8 mouse cellular contexts compared by ENCODE assay signal in genomic region chr3:108415831-108416223, GRCm38 (mm10). TPM values are rescaled to one million over a fixed set of nuclear protein-coding genes. Genes with fewer than 3 reads are reported as not detected.
A peak's percentile ranks its signal among the peaks of the same experiment; 100 is the strongest.
DNase-seq lines count a peak whose midpoint lies in the region; ATAC-seq and TF ChIP-seq lines count a peak whose summit lies in the region.

No protein-coding gene starts in this region.

- H3K4me3 ChIP-seq in gastrocnemius, adult 2 months: peak overlapping the region; percentile 88
- H3K4me3 ChIP-seq in hindbrain, embryonic 15.5 days: peak overlapping the region; percentile 92

- peak overlapping the region; percentile 82 for H3K4me2 ChIP-seq in hindbrain, embryonic 15.5 days

- intact Hi-C loops in gastrocnemius, adult 2 months (cut with DNase I): no loop called here

- no peaks in the 10 kb centered on the region for H3K9me3 ChIP-seq in hindbrain, embryonic 15.5 days

- no peak; the same call in 1 of the 2 replicates for TF ChIP-seq CTCF in gastrocnemius, adult 2 months (IDR thresholded peaks at IDR 0.05)

- peaks cover 47% of the 10 kb centered on the region for H3K4me1 ChIP-seq in hindbrain, embryonic 15.5 days (replicated peaks)

- WGBS in hindbrain, embryonic 15.5 days: under 1% methylated on average over 48 of the region's 48 CpGs

- peak; percentile 80 for ATAC-seq in hindbrain, embryonic 15.5 days (ENCODE audit: low FRiP score, low read depth)

- H3K27me3 ChIP-seq in hindbrain, embryonic 15.5 days: no peaks in the 10 kb centered on the region

- peak overlapping the region; percentile 70 for H3K27ac ChIP-seq in gastrocnemius, adult 2 months
- peak overlapping the region; percentile 95 for H3K27ac ChIP-seq in hindbrain, embryonic 15.5 days (replicated peaks)

- peak overlapping the region; percentile 99 for H3K9ac ChIP-seq in hindbrain, embryonic 15.5 days

- peak; percentile 83 for DNase-seq in adrenal gland, adult 2 months
- DNase-seq in cerebellum, postnatal 4 days (ENCODE audit: low spot score in 2 of 2): peak; percentile 72 to 88
- DNase-seq in gastrocnemius, adult 2 months: peak; percentile 85
- peak; percentile 72 for DNase-seq in left cerebral cortex, adult 11 months (ENCODE audit: low spot score)
- peak; percentile 70 for DNase-seq in lung, postnatal 25 days (ENCODE audit: low spot score)
- DNase-seq in right cerebral cortex, adult 18-20 months: peak; percentile 89
- DNase-seq in thymus, postnatal 4 days: peak; percentile 91

- H3K36me3 ChIP-seq in hindbrain, embryonic 15.5 days: peaks cover 20% of the 10 kb centered on the region

RNA-seq across cellular contexts. Expression of gene Celsr2, which starts 0.5 kb away (rescaled TPM):
- 1 to 10 TPM; 6.1 to 8.3 TPM for total RNA-seq in adrenal gland, adult 2 months (2021)
- polyA plus RNA-seq in adrenal gland, adult 2 months (2012; rRNA removed): 9.9 and 17.1 TPM in 2 replicates
- 1 to 10 TPM; 6.4 to 8.8 TPM for total RNA-seq in gastrocnemius, adult 2 months (2021)
- 43.1 and 44.9 TPM in 2 replicates for polyA plus RNA-seq in hindbrain, embryonic 15.5 days (2015; fragmentation: Nextera tagmentation; extraction: Ambion mirVana)

RNA-seq across cellular contexts. Expression of gene Sars, which starts 29.2 kb away (rescaled TPM):
- total RNA-seq in adrenal gland, adult 2 months (2021): 100 to 1,000 TPM; 198 to 212 TPM
- polyA plus RNA-seq in adrenal gland, adult 2 months (2012; rRNA removed): 23.8 and 32.6 TPM in 2 replicates
- total RNA-seq in gastrocnemius, adult 2 months (2021): 100 to 1,000 TPM; 116 to 135 TPM
- 197 and 219 TPM in 2 replicates for polyA plus RNA-seq in hindbrain, embryonic 15.5 days (2015; fragmentation: Nextera tagmentation; extraction: Ambion mirVana)

RNA-seq across cellular contexts. Expression of gene Psrc1, which starts 32.2 kb away (rescaled TPM):
- total RNA-seq in adrenal gland, adult 2 months (2021): 1 to 10 TPM in 1 of 2 experiments, under 1 TPM in 1; 0.66 to 1.3 TPM
- 2.6 and 4.0 TPM in 2 replicates for polyA plus RNA-seq in adrenal gland, adult 2 months (2012; rRNA removed)
- not detected for total RNA-seq in gastrocnemius, adult 2 months (2021)
- 11.5 and 14.5 TPM in 2 replicates for polyA plus RNA-seq in hindbrain, embryonic 15.5 days (2015; fragmentation: Nextera tagmentation; extraction: Ambion mirVana)

RNA-seq across cellular contexts. Expression of gene Mybphl, which starts 51.1 kb away (rescaled TPM):
- not detected for total RNA-seq in adrenal gland, adult 2 months (2021)
- not detected in 2 replicates for polyA plus RNA-seq in adrenal gland, adult 2 months (2012; rRNA removed)
- not detected for total RNA-seq in gastrocnemius, adult 2 months (2021)
- 0.35 and 0.50 TPM in 2 replicates for polyA plus RNA-seq in hindbrain, embryonic 15.5 days (2015; fragmentation: Nextera tagmentation; extraction: Ambion mirVana)

Comparison
In these comparisons a context has a peak if more than half of its experiments do, and no peak if none do; other contexts are left out.
1. Peak in every context shown above with its lines: DNase-seq, ATAC-seq, H3K4me3 ChIP-seq and H3K27ac ChIP-seq.